Mouse (Mus musculus): ENCODE results near the gene March6. TPM values are rescaled to one million over a fixed set of nuclear protein-coding genes. Genes with fewer than 3 reads are reported as not detected.
A peak's percentile ranks its signal among the peaks of the same experiment; 100 is the strongest.

The March6 gene
- total RNA-seq (2014; rRNA removed) = 77.0 and 79.8 TPM in 2 replicates
- 22.6 and 27.5 TPM in 2 replicates for polyA plus RNA-seq (2012; rRNA removed)

DNA sequence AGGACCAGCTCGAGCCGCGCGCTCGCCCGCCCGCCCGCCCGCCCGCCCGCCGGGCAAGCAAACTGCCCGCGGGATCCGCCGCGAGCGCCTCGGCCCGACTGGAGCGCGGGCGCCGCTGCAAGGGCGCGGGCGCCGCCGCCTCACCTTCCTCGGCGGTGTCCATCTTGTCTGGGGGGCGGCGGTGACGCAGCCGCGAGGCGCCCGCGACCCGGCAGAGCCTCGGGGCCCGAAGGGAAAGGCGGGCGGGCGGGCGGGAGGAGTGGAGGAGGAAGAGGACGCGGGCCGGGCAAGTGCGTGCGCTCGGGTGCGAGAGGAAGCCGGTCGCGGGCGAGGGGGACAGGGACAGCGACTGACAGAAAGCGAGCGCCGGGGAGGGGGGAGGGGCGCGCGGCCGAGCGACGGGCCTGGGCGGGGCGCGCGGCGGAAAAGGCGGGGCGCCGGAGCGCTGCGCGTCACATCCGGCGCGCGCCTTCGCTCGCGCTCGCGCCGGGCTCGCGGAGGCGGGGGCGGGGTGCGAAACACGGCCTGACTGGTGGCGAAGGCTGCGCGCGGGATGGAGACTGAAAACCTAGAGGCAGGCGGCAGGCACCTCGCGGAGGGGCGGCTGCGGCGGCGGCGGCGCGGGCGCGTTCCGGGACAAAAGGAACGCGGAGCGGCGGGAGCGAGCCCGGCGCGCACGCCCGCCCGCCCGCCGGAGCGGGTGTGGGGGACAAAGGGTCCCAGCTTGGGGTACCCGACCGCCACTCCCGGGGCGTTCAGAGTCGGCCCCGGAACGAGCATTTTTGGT, at the start of gene March6:
Gene March6 (minus strand): TSS at position 395 of the 787 bp plus-strand sequence.
- peak; percentile 54; the same call in 1 of the 2 replicates for TF ChIP-seq POLR2A (IDR thresholded peaks at IDR 0.05; ENCODE audit: extremely low read depth, insufficient read depth, low read length)
- no peak for TF ChIP-seq CTCF (IDR thresholded peaks at IDR 0.05; ENCODE audit: low read depth, low read length)
- WGBS = 1% methylated on average over 109 of the region's 132 CpGs

DNA sequence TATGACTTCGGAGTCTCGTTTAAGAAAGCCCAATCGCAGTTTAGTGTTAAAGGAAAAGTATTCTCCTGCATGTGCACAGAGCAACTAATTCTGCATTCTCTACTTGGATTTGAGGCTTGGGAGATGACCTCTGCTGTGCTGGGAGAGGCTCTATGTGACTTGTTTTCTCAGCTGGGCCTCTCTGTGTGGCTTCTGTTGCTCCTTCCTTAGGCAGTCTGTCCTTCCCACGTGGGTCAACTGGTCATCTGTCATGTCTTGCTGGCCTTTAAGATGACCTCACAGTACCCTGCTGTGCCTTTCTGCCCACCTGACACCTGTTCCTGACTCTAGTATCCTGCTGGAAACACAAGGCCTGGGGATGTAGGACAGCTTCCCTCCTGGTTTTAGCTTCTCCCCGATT, 45.2 kb upstream of the March6 start:
- no peaks in the 10 kb centered on the region for H3K36me3 ChIP-seq (ENCODE audit: control insufficient read depth, insufficient read depth, low read length)
- 0 out of 2 replicates have a peak overlapping the region, but pooled peaks have one; percentile 4 for H3K27ac ChIP-seq (replicated peaks; ENCODE audit: insufficient read depth, low read depth, low read length)
- peaks cover 16% of the 10 kb centered on the region; the same call in 1 of the 2 replicates for H3K79me2 ChIP-seq (ENCODE audit: control insufficient read depth, insufficient read depth, low read length)
- DNase-seq (ENCODE audit: extremely low read depth, low read depth, low spot score) = no peak
- peaks cover 19% of the 10 kb centered on the region for H3K4me1 ChIP-seq (ENCODE audit: control insufficient read depth, insufficient read depth, low read length)
- no peak overlapping the region for H3K4me3 ChIP-seq (ENCODE audit: insufficient read depth, low read depth, low read length)
- H3K9ac ChIP-seq (ENCODE audit: low read depth, low read length) = no peak overlapping the region
- WGBS = 75% methylated on average over 5 of the region's 5 CpGs
- no peaks in the 10 kb centered on the region for H3K27me3 ChIP-seq (ENCODE audit: control insufficient read depth, insufficient read depth, low read length)
- TF ChIP-seq CTCF (IDR thresholded peaks at IDR 0.05; ENCODE audit: low read depth, low read length) (no peak), POLR2A (IDR thresholded peaks at IDR 0.05; ENCODE audit: extremely low read depth, insufficient read depth, low read length) (no peak)

More for the DNA sequence above, at the start of gene March6:
- peak; percentile 51 for DNase-seq (ENCODE audit: extremely low read depth, low read depth, low spot score)
- no peaks in the 10 kb centered on the region for H3K27me3 ChIP-seq (ENCODE audit: control insufficient read depth, insufficient read depth, low read length)
- H3K4me1 ChIP-seq (ENCODE audit: control insufficient read depth, insufficient read depth, low read length) = peaks cover 19% of the 10 kb centered on the region
- H3K4me3 ChIP-seq (ENCODE audit: insufficient read depth, low read depth, low read length) = peak within 1 kb of the TSS; percentile 99
- H3K36me3 ChIP-seq (ENCODE audit: control insufficient read depth, insufficient read depth, low read length) = no peaks in the 10 kb centered on the region; the same call in 1 of the 2 replicates
- H3K79me2 ChIP-seq (ENCODE audit: control insufficient read depth, insufficient read depth, low read length) = peaks cover 24% of the 10 kb centered on the region; the same call in 1 of the 2 replicates
- peak within 1 kb of the TSS; percentile 99 for H3K27ac ChIP-seq (replicated peaks; ENCODE audit: insufficient read depth, low read depth, low read length)
- H3K9ac ChIP-seq (ENCODE audit: low read depth, low read length) = peak within 1 kb of the TSS; percentile 100

- Histone ChIP-seq H3K4me1 (ENCODE audit: control insufficient read depth, insufficient read depth, low read length) (peaks cover 28% of the 10 kb centered on the region), H3K27me3 (ENCODE audit: control insufficient read depth, insufficient read depth, low read length) (no peaks in the 10 kb centered on the region), H3K36me3 (ENCODE audit: control insufficient read depth, insufficient read depth, low read length) (no peaks in the 10 kb centered on the region), H3K9ac (ENCODE audit: low read depth, low read length) (no peak overlapping the region), H3K79me2 (ENCODE audit: control insufficient read depth, insufficient read depth, low read length) (peaks cover 16% of the 10 kb centered on the region; the same call in 1 of the 2 replicates), H3K4me3 (ENCODE audit: insufficient read depth, low read depth, low read length) (no peak overlapping the region), H3K27ac (replicated peaks; ENCODE audit: insufficient read depth, low read depth, low read length) (no peak overlapping the region)
- no peak for DNase-seq (ENCODE audit: extremely low read depth, low read depth, low spot score)
- TF ChIP-seq CTCF (IDR thresholded peaks at IDR 0.05; ENCODE audit: low read depth, low read length) = no peak
- TF ChIP-seq POLR2A (IDR thresholded peaks at IDR 0.05; ENCODE audit: extremely low read depth, insufficient read depth, low read length) = no peak
Measured at GRCm38 (mm10) chr15:31573692-31574091, 42.8 kb upstream of the March6 start.

GRCm38 (mm10) chr15:31573287-31573686, 42.4 kb upstream of the March6 start:
- Histone ChIP-seq H3K9ac (ENCODE audit: low read depth, low read length) (no peak overlapping the region), H3K27me3 (ENCODE audit: control insufficient read depth, insufficient read depth, low read length) (no peaks in the 10 kb centered on the region), H3K4me3 (ENCODE audit: insufficient read depth, low read depth, low read length) (no peak overlapping the region), H3K27ac (replicated peaks; ENCODE audit: insufficient read depth, low read depth, low read length) (no peak overlapping the region), H3K4me1 (ENCODE audit: control insufficient read depth, insufficient read depth, low read length) (peaks cover 28% of the 10 kb centered on the region), H3K79me2 (ENCODE audit: control insufficient read depth, insufficient read depth, low read length) (peaks cover 16% of the 10 kb centered on the region; the same call in 1 of the 2 replicates), H3K36me3 (ENCODE audit: control insufficient read depth, insufficient read depth, low read length) (no peaks in the 10 kb centered on the region)
- 94% methylated on average over 4 of the region's 4 CpGs for WGBS
- no peak for TF ChIP-seq CTCF (IDR thresholded peaks at IDR 0.05; ENCODE audit: low read depth, low read length)
- TF ChIP-seq POLR2A (IDR thresholded peaks at IDR 0.05; ENCODE audit: extremely low read depth, insufficient read depth, low read length) = no peak
- no peak for DNase-seq (ENCODE audit: extremely low read depth, low read depth, low spot score)

DNA sequence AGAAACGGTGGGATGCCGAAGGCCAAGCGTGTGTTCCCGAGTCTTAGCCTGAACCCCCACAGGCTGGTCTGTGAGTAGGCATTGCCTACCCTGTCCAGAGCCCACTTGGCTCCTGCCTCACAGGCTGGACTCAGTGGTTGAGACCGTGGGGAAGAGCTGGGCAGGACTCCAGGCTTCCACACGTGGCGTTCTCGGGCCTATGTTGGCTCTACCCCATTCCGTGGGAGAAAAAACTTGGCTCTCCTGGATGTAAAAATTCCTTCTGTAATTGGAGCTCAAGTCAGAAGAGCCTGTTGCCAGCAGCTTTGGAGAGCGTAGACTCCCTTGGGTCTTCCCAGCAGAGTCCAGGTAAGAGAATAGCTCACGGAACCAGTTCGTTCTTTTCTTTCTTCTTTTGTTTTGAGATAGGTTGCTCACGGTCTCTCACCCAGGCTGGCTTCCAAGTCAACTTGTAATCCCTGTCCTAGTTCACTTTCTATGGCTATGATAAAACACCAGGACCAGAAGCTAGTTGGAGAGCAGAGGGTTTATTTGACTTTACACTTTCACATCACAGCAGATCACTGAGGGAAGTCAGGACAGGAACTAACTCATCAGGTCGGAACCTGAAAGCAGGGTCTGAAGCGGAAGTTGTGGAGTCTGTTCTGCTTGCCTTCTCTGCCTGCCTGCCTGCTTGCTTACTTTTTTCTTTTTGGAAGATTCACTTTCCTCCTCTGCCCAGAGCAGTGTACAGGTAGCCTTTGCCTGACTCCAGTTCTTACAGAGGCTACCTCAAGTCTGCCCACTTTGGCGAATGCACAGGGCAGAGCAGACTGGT, 41.3 kb upstream of the March6 start:
- peak overlapping the region; percentile 23 for H3K9ac ChIP-seq (ENCODE audit: low read depth, low read length)
- H3K4me1 ChIP-seq (ENCODE audit: control insufficient read depth, insufficient read depth, low read length) = peaks cover 29% of the 10 kb centered on the region
- TF ChIP-seq POLR2A (IDR thresholded peaks at IDR 0.05; ENCODE audit: extremely low read depth, insufficient read depth, low read length) (no peak), CTCF (IDR thresholded peaks at IDR 0.05; ENCODE audit: low read depth, low read length) (no peak)
- peak; percentile 79 for DNase-seq (ENCODE audit: extremely low read depth, low read depth, low spot score)
- H3K79me2 ChIP-seq (ENCODE audit: control insufficient read depth, insufficient read depth, low read length) = peaks cover 16% of the 10 kb centered on the region; the same call in 1 of the 2 replicates
- WGBS = 46% methylated on average over 16 of the region's 16 CpGs
- no peaks in the 10 kb centered on the region for H3K27me3 ChIP-seq (ENCODE audit: control insufficient read depth, insufficient read depth, low read length)
- H3K4me3 ChIP-seq (ENCODE audit: insufficient read depth, low read depth, low read length) = peak overlapping the region; percentile 4; the same call in 1 of the 2 replicates
- H3K36me3 ChIP-seq (ENCODE audit: control insufficient read depth, insufficient read depth, low read length) = no peaks in the 10 kb centered on the region
- H3K27ac ChIP-seq (replicated peaks; ENCODE audit: insufficient read depth, low read depth, low read length) = peak overlapping the region; percentile 92

Data from liver, adult 2 months (tissue).